Mouse (Mus musculus) MEL (cell line): Measurements from ENCODE around the gene Rock2.

Source experiments
- CTCF ChIP-seq, 3 experiments: IDR thresholded peaks in 2 of 3; conservative IDR thresholded peaks in 1 of 3; 2 replicates each; pipeline ENCODE4 v1.5.1; 2011 to 2012; ENCODE audit warnings: low read length in 3 of 3, low read depth in 2 of 3, mild to moderate bottlenecking in 2 of 3, improper control_type of control experiment in 1 of 3, inconsistent platforms in 1 of 3, mixed read lengths in 1 of 3, moderate library complexity in 1 of 3; ENCODE audit not compliant: control insufficient read depth in 1 of 3, insufficient read depth in 1 of 3, poor library complexity in 1 of 3, severe bottlenecking in 1 of 3
- HCFC1 ChIP-seq: IDR thresholded peaks from 2 replicates; pipeline ENCODE4 v1.6.1; 2012; ENCODE audit warnings: low read depth, mild to moderate bottlenecking, inconsistent platforms, low read length, improper control_type of control experiment, moderate library complexity
- MAX ChIP-seq: IDR thresholded peaks from 2 replicates; pipeline ENCODE4 v1.6.1; 2011; ENCODE audit warnings: low read length, improper control_type of control experiment
- MXI1 ChIP-seq: IDR thresholded peaks from 2 replicates; pipeline ENCODE4 v1.6.1; 2011; ENCODE audit warnings: mild to moderate bottlenecking, low read depth, low read length, improper control_type of control experiment
- NRF1 ChIP-seq: IDR thresholded peaks from 2 replicates; pipeline ENCODE4 v1.6.1; 2014; ENCODE audit warnings: low read depth, mild to moderate bottlenecking, inconsistent platforms, low read length, improper control_type of control experiment, moderate library complexity; ENCODE audit not compliant: poor library complexity, insufficient read depth, severe bottlenecking
- POLR2A ChIP-seq, 2 experiments: IDR thresholded peaks; 2 replicates each; pipeline ENCODE4 v1.6.1; 2011 to 2012; ENCODE audit warnings: low read length in 2 of 2, mild to moderate bottlenecking in 2 of 2, control low read depth in 1 of 2, improper control_type of control experiment in 1 of 2, low read depth in 1 of 2, moderate library complexity in 1 of 2; ENCODE audit not compliant: control insufficient read depth in 1 of 2, insufficient read depth in 1 of 2, poor library complexity in 1 of 2
- TAL1 ChIP-seq: IDR thresholded peaks from 2 replicates; pipeline ENCODE4 v1.6.1; 2012; ENCODE audit warnings: mild to moderate bottlenecking, inconsistent platforms, low read length, moderate library complexity, mixed read lengths

DNA sequence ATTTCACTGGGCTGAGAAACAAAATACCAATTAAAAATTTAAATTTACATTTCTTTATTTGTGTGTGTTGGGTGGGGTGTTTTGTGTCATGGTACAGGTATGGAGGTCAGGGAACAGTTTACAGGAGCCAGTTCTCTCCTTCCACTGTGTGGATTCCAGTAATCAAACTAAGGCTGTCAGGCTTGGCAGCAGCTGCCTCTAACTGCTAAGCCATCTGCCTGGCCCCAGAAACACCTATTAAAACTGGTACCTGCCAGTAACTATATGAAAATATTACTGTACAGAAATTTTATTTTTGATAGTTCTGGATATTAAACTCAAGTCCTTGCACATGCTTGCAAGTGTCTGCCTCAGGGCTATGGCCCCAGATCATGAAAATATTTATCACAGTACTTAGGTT, 4.1 kb downstream of the Rock2 start:
- no peak for TF ChIP-seq POLR2A (IDR thresholded peaks at IDR 0.05; ENCODE audit: control insufficient read depth in 1 of 2, insufficient read depth in 1 of 2, low read depth in 1 of 2, low read length in 2 of 2, poor library complexity in 1 of 2)
- no peak for TF ChIP-seq CTCF (IDR thresholded peaks at IDR 0.05 in 2 of 3, conservative IDR thresholded peaks at IDR 0.05 in 1 of 3; ENCODE audit: control insufficient read depth in 1 of 3, insufficient read depth in 1 of 3, low read depth in 2 of 3, low read length in 3 of 3, poor library complexity in 1 of 3, severe bottlenecking in 1 of 3)
- no peak for TF ChIP-seq NRF1
- no peak for TF ChIP-seq TAL1
- TF ChIP-seq HCFC1, result no peak
- no peak for TF ChIP-seq MXI1
- no peak for TF ChIP-seq MAX
